Mouse (Mus musculus) megakaryocyte, embryonic 14.5 days (primary cell): ENCODE data around the gene Gm17416.

ENCODE experiments used
- FLI1 ChIP-seq: IDR thresholded peaks from 2 replicates; pipeline ENCODE4 v1.6.1; 2012; ENCODE audit warnings: low read length, inconsistent platforms, mixed read lengths
- GATA1 ChIP-seq: IDR thresholded peaks from 3 replicates; pipeline ENCODE4 v1.6.1; 2012; ENCODE audit warnings: mixed read lengths, low read length, inconsistent platforms, borderline replicate concordance

- no peak for TF ChIP-seq FLI1
- no peak for TF ChIP-seq GATA1
Measured at GRCm38 (mm10) chr2:152586926-152587560, 17.9 kb downstream of the Gm17416 start.
